ENCODE assay signal across 8 mouse cellular contexts in genomic region chr2:154892201-154893044, GRCm38 (mm10). TPM values are rescaled to one million over a fixed set of nuclear protein-coding genes. Genes with fewer than 3 reads are reported as not detected.
DNase-seq lines count a peak whose midpoint lies in the region; ATAC-seq and TF ChIP-seq lines count a peak whose summit lies in the region.

Gene Eif2s2 (minus strand): TSS chr2:154892935.

- WGBS in forebrain, embryonic 11.5 days: under 1% methylated on average over 75 of the region's 75 CpGs
- under 1% methylated on average over 75 of the region's 75 CpGs for WGBS in heart, embryonic 16.5 days
- under 1% methylated on average over 75 of the region's 75 CpGs for WGBS in liver, embryonic 15.5 days (ENCODE audit: insufficient replicate concordance)
- under 1% methylated on average over 75 of the region's 75 CpGs for WGBS in neural tube, embryonic 12.5 days

- no peaks in the 10 kb centered on the region for H3K9me3 ChIP-seq in CH12.LX (replicated peaks; ENCODE audit: low read length)
- no peaks in the 10 kb centered on the region for H3K9me3 ChIP-seq in forebrain, embryonic 11.5 days (ENCODE audit: control insufficient read depth, low read length)
- H3K9me3 ChIP-seq in heart, embryonic 16.5 days (replicated peaks; ENCODE audit: control insufficient read depth, low read length): no peaks in the 10 kb centered on the region
- no peaks in the 10 kb centered on the region for H3K9me3 ChIP-seq in liver, embryonic 15.5 days (replicated peaks)
- no peaks in the 10 kb centered on the region for H3K9me3 ChIP-seq in neural tube, embryonic 12.5 days

- in situ Hi-C loops in CH12.LX (cut with MboI; ENCODE audit: low pct_ligation_motif_present, low pct_unique_long_range_greater_than_20kb, low sequenced_read_pairs): no loop called here

- peak within 1 kb of the TSS; percentile 97 for H3K9ac ChIP-seq in CH12.LX (ENCODE audit: insufficient read depth, low read depth)
- H3K9ac ChIP-seq in forebrain, embryonic 11.5 days (ENCODE audit: low read length): peak within 1 kb of the TSS; percentile 93
- H3K9ac ChIP-seq in heart, embryonic 16.5 days (ENCODE audit: low read length): peak within 1 kb of the TSS; percentile 95
- peak within 1 kb of the TSS; percentile 93 for H3K9ac ChIP-seq in liver, embryonic 15.5 days
- peak within 1 kb of the TSS; percentile 88 for H3K9ac ChIP-seq in neural tube, embryonic 12.5 days

- TF ChIP-seq CTCF in CH12.LX (conservative IDR thresholded peaks at IDR 0.05 in 1 of 2, IDR thresholded peaks at IDR 0.05 in 1 of 2; ENCODE audit: low read depth in 2 of 2, low read length in 2 of 2): no peak

- peaks cover 43% of the 10 kb centered on the region for H3K79me2 ChIP-seq in CH12.LX (replicated peaks; ENCODE audit: control insufficient read depth, extremely low read depth, insufficient read depth, poor library complexity, severe bottlenecking)

- H3K36me3 ChIP-seq in CH12.LX (replicated peaks in 1 of 2; ENCODE audit: control insufficient read depth in 1 of 2, insufficient read depth in 1 of 2, low read length in 1 of 2): peaks cover 6 to 26% of the 10 kb centered on the region in 2 experiments
- no peaks in the 10 kb centered on the region for H3K36me3 ChIP-seq in forebrain, embryonic 11.5 days (ENCODE audit: control insufficient read depth, insufficient read depth, low read length)
- peaks cover 3% of the 10 kb centered on the region; the same call in 1 of the 2 replicates for H3K36me3 ChIP-seq in heart, embryonic 16.5 days (ENCODE audit: control insufficient read depth, insufficient read depth)
- H3K36me3 ChIP-seq in liver, embryonic 15.5 days (replicated peaks): peaks cover 14% of the 10 kb centered on the region
- H3K36me3 ChIP-seq in neural tube, embryonic 12.5 days: peaks cover 5% of the 10 kb centered on the region; the same call in 1 of the 2 replicates

- H3K27me3 ChIP-seq in CH12.LX (replicated peaks): peaks cover 3% of the 10 kb centered on the region
- no peaks in the 10 kb centered on the region for H3K27me3 ChIP-seq in forebrain, embryonic 11.5 days (ENCODE audit: control insufficient read depth, insufficient read depth, low read length)
- H3K27me3 ChIP-seq in heart, embryonic 16.5 days (ENCODE audit: control insufficient read depth, insufficient read depth, low read length): no peaks in the 10 kb centered on the region
- H3K27me3 ChIP-seq in liver, embryonic 15.5 days: peaks cover 4% of the 10 kb centered on the region; the same call in 1 of the 2 replicates
- 0 out of 2 replicates have a peak, but pooled peaks cover 3% of the 10 kb centered on the region for H3K27me3 ChIP-seq in neural tube, embryonic 12.5 days (replicated peaks)

- peak; percentile 99 for ATAC-seq in forebrain, embryonic 11.5 days (replicated peaks; ENCODE audit: low FRiP score)
- peak; percentile 98 for ATAC-seq in heart, embryonic 16.5 days (replicated peaks; ENCODE audit: extremely low read depth, insufficient read depth, low FRiP score)
- ATAC-seq in liver, embryonic 15.5 days (ENCODE audit: insufficient read depth): peak; percentile 97
- ATAC-seq in neural tube, embryonic 12.5 days (ENCODE audit: low FRiP score, low read depth): peak; percentile 96

- DNase-seq in CH12.LX (ENCODE audit: extremely low read depth): peak; percentile 98
- peak; percentile 96 for DNase-seq in c-Kit-positive CD71-positive TER-119-negative erythroid progenitor cells, embryonic 14.5 days (ENCODE audit: low read depth)
- DNase-seq in forebrain, embryonic 11.5 days (ENCODE audit: low spot score): peak; percentile 98
- peak; percentile 97 for DNase-seq in kidney, postnatal 36 days
- peak; percentile 98 for DNase-seq in telencephalon, adult 2 months (ENCODE audit: low read depth, low spot score)

- dilution Hi-C loops in CH12.LX (cut with MboI; ENCODE audit: extremely low pct_ligation_motif_present, extremely low pct_unique_long_range_greater_than_20kb, low sequenced_read_pairs): no loop called here

- peak within 1 kb of the TSS; percentile 78 for H3K27ac ChIP-seq in CH12.LX (ENCODE audit: insufficient read depth, low read depth)
- peak within 1 kb of the TSS; percentile 68 for H3K27ac ChIP-seq in forebrain, embryonic 11.5 days (ENCODE audit: low read depth, low read length)
- H3K27ac ChIP-seq in heart, embryonic 16.5 days (ENCODE audit: low read length): peak within 1 kb of the TSS; percentile 89
- H3K27ac ChIP-seq in liver, embryonic 15.5 days (replicated peaks): peak within 1 kb of the TSS; percentile 93
- no peak within 1 kb of the TSS; the same call in 1 of the 2 replicates for H3K27ac ChIP-seq in neural tube, embryonic 12.5 days

- peak within 1 kb of the TSS; percentile 64 to 98 (median 94) for H3K4me3 ChIP-seq in CH12.LX (replicated peaks in 1 of 3; ENCODE audit: low read depth in 2 of 3, low read length in 2 of 3, poor library complexity in 1 of 3)
- peak within 1 kb of the TSS; percentile 95 for H3K4me3 ChIP-seq in forebrain, embryonic 11.5 days (ENCODE audit: low read depth, low read length)
- peak within 1 kb of the TSS; percentile 96 for H3K4me3 ChIP-seq in heart, embryonic 16.5 days (ENCODE audit: low read length)
- H3K4me3 ChIP-seq in liver, embryonic 15.5 days (replicated peaks): peak within 1 kb of the TSS; percentile 89
- peak within 1 kb of the TSS; percentile 93 for H3K4me3 ChIP-seq in neural tube, embryonic 12.5 days

- no peak for TF ChIP-seq EP300 in CH12.LX (IDR thresholded peaks at IDR 0.05; ENCODE audit: low read length)

- H3K4me2 ChIP-seq in CH12.LX (ENCODE audit: insufficient read depth, low read depth, poor library complexity, severe bottlenecking): peak within 1 kb of the TSS; percentile 80
- peak within 1 kb of the TSS; percentile 86 for H3K4me2 ChIP-seq in forebrain, embryonic 11.5 days (ENCODE audit: low read depth, low read length, severe bottlenecking)
- H3K4me2 ChIP-seq in heart, embryonic 16.5 days (ENCODE audit: low read depth, low read length): peak within 1 kb of the TSS; percentile 95
- H3K4me2 ChIP-seq in liver, embryonic 15.5 days: peak within 1 kb of the TSS; percentile 85
- H3K4me2 ChIP-seq in neural tube, embryonic 12.5 days (replicated peaks): peak within 1 kb of the TSS; percentile 83

- peaks cover 0 to 28% of the 10 kb centered on the region in 2 experiments; a peak in 2 of 4 replicates for H3K4me1 ChIP-seq in CH12.LX (ENCODE audit: control insufficient read depth in 1 of 2, insufficient read depth in 2 of 2)
- H3K4me1 ChIP-seq in forebrain, embryonic 11.5 days (replicated peaks; ENCODE audit: control insufficient read depth, insufficient read depth, low read length): peaks cover 2% of the 10 kb centered on the region; the same call in 1 of the 2 replicates
- peaks cover 14% of the 10 kb centered on the region for H3K4me1 ChIP-seq in heart, embryonic 16.5 days (ENCODE audit: control insufficient read depth, insufficient read depth, low read length)
- H3K4me1 ChIP-seq in liver, embryonic 15.5 days (replicated peaks): peaks cover 26% of the 10 kb centered on the region
- peaks cover 11% of the 10 kb centered on the region for H3K4me1 ChIP-seq in neural tube, embryonic 12.5 days

- peak; percentile 78 for TF ChIP-seq POLR2A in CH12.LX (IDR thresholded peaks at IDR 0.05; ENCODE audit: low read depth, low read length)

- no peak for TF ChIP-seq RAD21 in CH12.LX (IDR thresholded peaks at IDR 0.05; ENCODE audit: low read depth, low read length)

TF ChIP-seq in CH12.LX, 34 proteins besides CTCF, POLR2A, EP300 and RAD21 (continues in another document):
- TF ChIP-seq NRF1 (IDR thresholded peaks at IDR 0.05; ENCODE audit: low read depth, low read length): peak; percentile 88
- TF ChIP-seq KAT2A (IDR thresholded peaks at IDR 0.05; ENCODE audit: insufficient replicate concordance, low read length): peak; percentile 98
- TF ChIP-seq MAX (IDR thresholded peaks at IDR 0.05; ENCODE audit: low read length): peak; percentile 29
- no peak for TF ChIP-seq MEF2A (IDR thresholded peaks at IDR 0.05; ENCODE audit: borderline replicate concordance, low read depth, low read length)
- TF ChIP-seq UBTF (IDR thresholded peaks at IDR 0.05; ENCODE audit: low read depth, low read length): no peak; the same call in 1 of the 2 replicates
- TF ChIP-seq MAFK (IDR thresholded peaks at IDR 0.05; ENCODE audit: insufficient replicate concordance, low read length): no peak
- TF ChIP-seq ZKSCAN1 (IDR thresholded peaks at IDR 0.05; ENCODE audit: borderline replicate concordance, low read depth, low read length): no peak
- peak; percentile 28; the same call in 1 of the 2 replicates for TF ChIP-seq BHLHE40 (IDR thresholded peaks at IDR 0.05; ENCODE audit: low read depth, low read length)
- no peak for TF ChIP-seq ZNF384 (IDR thresholded peaks at IDR 0.05; ENCODE audit: low read depth, low read length)
- peak; percentile 66 for TF ChIP-seq IRF4 (IDR thresholded peaks at IDR 0.05; ENCODE audit: low read depth, low read length)
- no peak for TF ChIP-seq USF1 (IDR thresholded peaks at IDR 0.05; ENCODE audit: low read depth, low read length)
- no peak for TF ChIP-seq PAX5 (IDR thresholded peaks at IDR 0.05; ENCODE audit: low read length)
- no peak for TF ChIP-seq ETS1 (conservative IDR thresholded peaks at IDR 0.05; ENCODE audit: low read depth, low read length)
- peak; percentile 91 for TF ChIP-seq NELFE (IDR thresholded peaks at IDR 0.05; ENCODE audit: low read depth, low read length)
- TF ChIP-seq HCFC1 (IDR thresholded peaks at IDR 0.05; ENCODE audit: low read depth, low read length): peak; percentile 96
- peak; percentile 37; the same call in 1 of the 2 replicates for TF ChIP-seq ZMIZ1 (IDR thresholded peaks at IDR 0.05; ENCODE audit: low read depth, low read length)
- peak; percentile 71; the same call in 1 of the 2 replicates for TF ChIP-seq GABPA (IDR thresholded peaks at IDR 0.05; ENCODE audit: insufficient replicate concordance, low read depth, low read length)
- TF ChIP-seq TBP (conservative IDR thresholded peaks at IDR 0.05; ENCODE audit: low read depth, low read length): 0 out of 2 replicates have a peak, but pooled peaks have one; percentile 65
- TF ChIP-seq TCF12 (IDR thresholded peaks at IDR 0.05; ENCODE audit: low read depth, low read length): peak; percentile 83
- no peak for TF ChIP-seq JUND (conservative IDR thresholded peaks at IDR 0.05; ENCODE audit: low read depth, low read length)
- 0 out of 2 replicates have a peak, but pooled peaks have one; percentile 33 for TF ChIP-seq CHD1 (IDR thresholded peaks at IDR 0.05; ENCODE audit: low read depth, low read length)

RNA-seq across cellular contexts. Expression of gene Eif2s2, which starts in this region (rescaled TPM):
- 116 and 126 TPM in 2 replicates for total RNA-seq in CH12.LX (2012; rRNA removed)
- total RNA-seq in CH12.LX (2014; rRNA removed): 256 and 269 TPM in 2 replicates
- 219 and 276 TPM in 2 replicates for polyA plus RNA-seq in CH12.LX (2012; ENCODE audit: insufficient read length, low read depth)
- polyA plus RNA-seq in forebrain, embryonic 11.5 days (2014; fragmentation: Nextera tagmentation; extraction: Ambion mirVana): 118 and 135 TPM in 2 replicates
- 51.2 and 54.5 TPM in 2 replicates for polyA plus RNA-seq in heart, embryonic 16.5 days (2015; fragmentation: Nextera tagmentation; extraction: Ambion mirVana)
- polyA plus RNA-seq in liver, embryonic 15.5 days (2015; fragmentation: Nextera tagmentation; extraction: Ambion mirVana): 48.1 and 59.3 TPM in 2 replicates
- polyA plus RNA-seq in neural tube, embryonic 12.5 days (2016; fragmentation: Nextera tagmentation; extraction: Ambion mirVana): 83.6 and 88.1 TPM in 2 replicates
